Mouse (Mus musculus) C2C12 (cell line): ENCODE results near the gene Mrps7.

ENCODE experiments used
- CEBPB ChIP-seq: IDR thresholded peaks from one replicate; pipeline ENCODE4 v1.6.1; 2011; ENCODE audit warnings: low read depth, mild to moderate bottlenecking, control low read depth, moderate library complexity
- CTCF ChIP-seq: IDR thresholded peaks from one replicate; pipeline ENCODE4 v1.5.1; 2011; ENCODE audit not compliant: control insufficient read depth, insufficient read depth, insufficient read length
- FOSL1 ChIP-seq: IDR thresholded peaks from one replicate; pipeline ENCODE4 v1.8.0; 2011; ENCODE audit warnings: mild to moderate bottlenecking, low read length; ENCODE audit not compliant: poor library complexity, insufficient read depth, severe bottlenecking

DNA sequence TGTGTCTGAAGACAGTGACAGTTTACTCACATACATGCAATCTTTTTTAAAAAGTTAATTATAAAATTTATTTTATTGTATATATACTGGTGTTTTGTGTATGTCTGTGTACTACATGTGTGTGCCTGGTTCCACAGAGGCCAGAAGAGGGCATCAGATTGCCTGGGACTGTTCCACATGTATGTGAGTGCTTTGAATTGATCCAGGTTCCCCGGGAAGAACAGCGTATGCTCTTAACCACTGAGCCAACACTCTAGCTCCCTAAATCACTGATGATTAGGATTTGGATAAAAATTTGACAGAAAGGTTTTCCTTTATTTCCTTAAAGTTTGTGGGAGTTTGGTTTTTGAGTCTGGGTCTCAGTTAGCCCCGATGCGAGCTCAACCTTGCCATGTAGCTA, 40.3 kb upstream of the Mrps7 start:
- TF ChIP-seq CTCF (no peak), CEBPB (no peak), FOSL1 (no peak)
